Mouse (Mus musculus) embryonic fibroblast, embryonic 13.5 days (primary cell): ENCODE results near the gene Rapgef4. TPM values are rescaled to one million over a fixed set of nuclear protein-coding genes. Genes with fewer than 3 reads are reported as not detected.
A peak's percentile ranks its signal among the peaks of the same experiment; 100 is the strongest.

Experiments
- H3K27ac ChIP-seq: 2 replicates; pipeline ENCODE4 v1.5.1; 2012; ENCODE audit warnings: low read length, control low read depth, inconsistent platforms; ENCODE audit not compliant: insufficient read depth
- H3K4me1 ChIP-seq: 2 replicates; pipeline ENCODE4 v1.6.1; 2011; ENCODE audit warnings: low read length; ENCODE audit not compliant: control insufficient read depth, insufficient read depth
- H3K4me3 ChIP-seq: 2 replicates; pipeline ENCODE4 v1.5.1; 2011; ENCODE audit warnings: mild to moderate bottlenecking, control low read depth, low read length; ENCODE audit not compliant: insufficient read depth
- CTCF ChIP-seq: IDR thresholded peaks from 2 replicates; pipeline ENCODE4 v1.5.1; 2011; ENCODE audit warnings: mild to moderate bottlenecking, control low read depth, low read length, moderate library complexity, borderline replicate concordance; ENCODE audit not compliant: insufficient read depth
- POLR2A ChIP-seq: IDR thresholded peaks from 2 replicates; pipeline ENCODE4 v1.6.1; 2011; ENCODE audit warnings: low read depth, mild to moderate bottlenecking, control low read depth, low read length, moderate library complexity
- polyA plus RNA-seq: library from polyadenylated mRNA; stranded (reverse); fragments of >200 nt; gene quantifications from 2 replicates; pipeline ENCODE4 v1.2.4, GENCODE M21; 2011; ENCODE audit warnings: low read depth; ENCODE audit not compliant: missing spikeins, insufficient read length

Gene Rapgef4
- polyA plus RNA-seq = not detected in 2 replicates

DNA sequence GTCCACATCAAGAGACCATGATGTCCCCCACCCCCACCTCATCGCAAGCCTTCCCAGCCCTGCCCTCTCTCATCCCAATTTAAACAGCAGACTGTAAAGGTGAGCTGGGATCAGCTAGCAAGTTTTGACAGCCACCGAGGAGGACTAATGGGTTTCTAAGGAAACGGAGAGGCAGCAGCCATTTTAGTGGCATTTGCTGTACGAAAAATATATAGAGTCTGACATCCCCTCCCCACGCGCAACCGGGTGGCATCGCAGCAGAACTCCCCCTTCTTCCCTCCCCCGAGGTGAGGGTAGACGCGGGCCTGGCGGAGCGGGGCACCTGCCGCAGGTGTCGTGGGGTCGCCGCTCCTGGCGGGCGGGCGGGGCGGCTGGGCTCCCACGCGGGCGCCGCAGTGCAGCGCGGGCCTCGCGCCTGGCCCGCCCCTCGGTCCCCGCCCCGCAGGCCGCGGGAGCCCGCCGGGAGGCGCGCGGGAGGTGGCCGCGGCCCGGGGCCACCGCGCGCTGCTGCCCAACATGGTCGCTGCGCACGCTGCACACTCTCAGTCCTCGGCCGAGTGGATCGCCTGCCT, at the start of gene Rapgef4:
Gene Rapgef4 (plus strand): TSS at position 470 of the 572 bp plus-strand sequence.
- no peak for TF ChIP-seq CTCF
- no peak for TF ChIP-seq POLR2A
- H3K27ac ChIP-seq = no peak within 1 kb of the TSS
- peak within 1 kb of the TSS; percentile 33 for H3K4me3 ChIP-seq
- no peaks in the 10 kb centered on the region for H3K4me1 ChIP-seq

GRCm38 (mm10) chr2:71934046-71934445, 47.0 kb upstream of the Rapgef4 start:
- no peak overlapping the region for H3K27ac ChIP-seq
- TF ChIP-seq CTCF (no peak), POLR2A (no peak)
- no peak overlapping the region for H3K4me3 ChIP-seq
- H3K4me1 ChIP-seq = peaks cover 7% of the 10 kb centered on the region; the same call in 1 of the 2 replicates

GRCm38 (mm10) chr2:71936711-71937110, 44.3 kb upstream of the Rapgef4 start:
- Histone ChIP-seq H3K4me1 (peaks cover 7% of the 10 kb centered on the region; the same call in 1 of the 2 replicates), H3K4me3 (no peak overlapping the region), H3K27ac (no peak overlapping the region)
- no peak for TF ChIP-seq POLR2A
- TF ChIP-seq CTCF = no peak

DNA sequence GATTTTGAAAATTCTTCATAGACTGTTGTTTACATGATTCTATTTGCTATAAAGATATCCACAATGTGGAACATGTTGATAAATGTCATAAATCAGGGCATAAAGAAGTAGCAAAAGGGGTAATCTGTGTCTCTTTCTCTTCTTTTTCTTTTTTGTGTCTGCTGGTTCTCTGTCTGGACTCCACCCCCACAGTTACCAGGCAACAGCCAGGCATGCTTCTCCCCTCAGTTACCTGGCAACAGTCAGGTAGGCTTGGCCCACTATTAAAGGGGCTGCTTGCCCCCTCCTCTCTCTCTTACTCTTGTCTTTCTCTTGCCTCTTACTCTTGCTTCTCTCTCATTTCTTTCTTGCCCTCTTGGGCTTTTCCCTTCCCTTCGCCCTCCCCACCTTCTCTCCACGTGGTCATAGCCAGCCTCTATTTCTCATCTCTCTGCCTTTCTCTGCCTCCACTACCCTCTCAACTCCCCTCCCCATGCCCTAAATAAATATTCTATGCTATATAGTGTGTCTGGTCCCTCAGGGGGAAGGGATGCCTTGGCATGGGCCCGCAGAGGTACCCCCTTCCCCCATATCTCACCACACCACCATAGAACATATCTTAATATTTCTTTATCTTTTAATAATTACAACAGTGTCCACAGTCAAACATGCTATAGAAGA, 43.3 kb upstream of the Rapgef4 start:
- no peak overlapping the region for H3K4me3 ChIP-seq
- H3K4me1 ChIP-seq = peaks cover 7% of the 10 kb centered on the region; the same call in 1 of the 2 replicates
- H3K27ac ChIP-seq = no peak overlapping the region
- TF ChIP-seq CTCF (no peak), POLR2A (no peak)

GRCm38 (mm10) chr2:71938716-71939393, 42.2 kb upstream of the Rapgef4 start:
- no peak for TF ChIP-seq CTCF
- no peak for TF ChIP-seq POLR2A

DNA sequence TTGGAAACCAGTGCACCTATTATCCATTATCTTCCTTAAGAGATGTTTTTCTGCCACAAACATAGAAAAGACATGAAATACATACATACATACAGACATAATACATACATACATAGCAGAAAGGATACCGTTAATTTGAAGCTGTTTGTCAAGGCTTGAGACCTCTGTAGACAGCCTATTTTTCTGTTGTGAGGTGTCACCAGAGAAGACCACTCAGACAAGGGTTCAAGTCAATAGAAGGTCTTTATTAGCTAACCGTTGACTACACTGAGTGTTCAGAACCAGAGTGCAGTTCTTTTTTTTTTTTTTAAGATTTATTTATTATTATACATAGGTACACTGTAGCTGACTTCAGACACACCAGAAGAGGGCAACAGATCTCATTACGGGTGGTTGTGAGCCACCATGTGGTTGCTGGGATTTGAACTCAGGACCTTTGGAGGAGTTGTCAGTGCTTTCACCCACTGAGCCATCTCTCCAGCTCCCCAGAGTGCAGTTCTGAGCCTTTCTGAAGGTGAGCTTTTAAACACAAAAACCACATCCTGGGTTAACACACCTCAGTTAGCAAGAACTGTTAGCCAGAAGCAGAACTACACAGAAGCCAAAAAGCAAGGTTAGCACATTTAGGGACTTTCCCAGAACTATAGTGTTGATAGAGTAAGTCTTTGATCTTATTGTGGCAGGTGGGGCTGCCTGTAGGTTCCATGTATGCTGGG, 39.9 kb upstream of the Rapgef4 start:
- H3K4me3 ChIP-seq = no peak overlapping the region
- peaks cover 7% of the 10 kb centered on the region; the same call in 1 of the 2 replicates for H3K4me1 ChIP-seq
- TF ChIP-seq CTCF (no peak), POLR2A (no peak)
- no peak overlapping the region for H3K27ac ChIP-seq

More at GRCm38 (mm10) chr2:71938716-71939393, 42.2 kb upstream of the Rapgef4 start:
- peaks cover 7% of the 10 kb centered on the region; the same call in 1 of the 2 replicates for H3K4me1 ChIP-seq
- no peak overlapping the region for H3K4me3 ChIP-seq
- H3K27ac ChIP-seq = peak overlapping the region; percentile 68

DNA sequence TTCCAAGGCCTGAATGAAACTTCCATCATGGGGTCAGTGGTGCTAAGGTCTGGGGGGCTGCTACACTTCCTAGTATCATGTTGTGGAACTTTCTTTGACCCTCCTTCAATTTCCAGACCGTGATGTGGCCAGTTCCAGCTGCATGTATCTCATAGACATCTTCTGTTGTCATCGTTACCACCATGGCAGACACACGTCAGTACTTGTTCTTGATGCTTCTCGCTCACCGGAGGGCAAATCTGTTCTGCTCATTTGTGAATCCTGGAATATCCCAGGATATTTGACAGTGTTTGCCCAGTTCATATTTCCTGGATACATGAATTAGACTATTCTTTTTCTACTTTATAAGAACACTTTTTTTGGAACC, 39.3 kb upstream of the Rapgef4 start:
- TF ChIP-seq CTCF (no peak), POLR2A (no peak)
- H3K27ac ChIP-seq = no peak overlapping the region
- peaks cover 7% of the 10 kb centered on the region; the same call in 1 of the 2 replicates for H3K4me1 ChIP-seq
- H3K4me3 ChIP-seq = no peak overlapping the region

GRCm38 (mm10) chr2:71951212-71951611, 29.8 kb upstream of the Rapgef4 start:
- Histone ChIP-seq H3K4me3 (no peak overlapping the region), H3K27ac (no peak overlapping the region), H3K4me1 (no peaks in the 10 kb centered on the region)
- no peak for TF ChIP-seq CTCF
- TF ChIP-seq POLR2A = no peak

DNA sequence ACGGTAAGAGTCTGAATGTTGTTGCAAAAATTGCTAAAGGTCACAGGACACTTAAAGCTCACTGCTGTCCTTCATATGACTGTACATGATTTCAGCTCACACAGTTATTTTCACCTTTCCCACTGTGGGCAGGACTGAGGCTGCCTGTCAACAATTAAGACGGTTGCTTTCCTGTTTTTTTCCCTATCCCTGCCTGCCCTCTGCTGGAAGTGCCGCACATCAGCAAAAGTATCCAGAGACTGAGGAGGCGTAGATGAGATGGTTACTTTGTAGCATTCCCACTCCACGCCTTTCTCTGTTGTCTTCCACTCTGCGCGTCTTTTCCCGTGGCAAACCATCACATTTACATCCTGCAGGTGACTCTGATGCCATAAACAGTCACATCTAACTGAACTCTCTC, 25.4 kb upstream of the Rapgef4 start:
- Histone ChIP-seq H3K27ac (no peak overlapping the region), H3K4me3 (no peak overlapping the region), H3K4me1 (no peaks in the 10 kb centered on the region)

More for the DNA sequence above, 25.4 kb upstream of the Rapgef4 start:
- peak; percentile 89 for TF ChIP-seq CTCF
- no peak for TF ChIP-seq POLR2A
